Mouse (Mus musculus) cerebellum, adult 9-11 months (tissue): ENCODE results near the gene Apold1.

Experiments
- DNase-seq: peaks from one replicate; pipeline ENCODE4 v3.0.0; 2022

Gene Apold1

GRCm38 (mm10) chr6:134981231-134982062 is at the start of gene Apold1:
Apold1 (plus strand) TSS chr6:134981718.
- DNase-seq: no peak

- no peak for DNase-seq
Measured at GRCm38 (mm10) chr6:134932486-134933206, 48.9 kb upstream of the Apold1 start.

GRCm38 (mm10) chr6:134933207-134933558 is 48.3 kb upstream of the Apold1 start:
- no peak for DNase-seq

GRCm38 (mm10) chr6:134934305-134934704 is 47.2 kb upstream of the Apold1 start:
- DNase-seq: no peak

- no peak for DNase-seq
Measured at GRCm38 (mm10) chr6:134939781-134940180, 41.7 kb upstream of the Apold1 start.

GRCm38 (mm10) chr6:134943759-134944407 is 37.6 kb upstream of the Apold1 start:
- DNase-seq: no peak

- no peak for DNase-seq
Measured at GRCm38 (mm10) chr6:134946054-134946453, 35.5 kb upstream of the Apold1 start.

GRCm38 (mm10) chr6:134946858-134947257 is 34.7 kb upstream of the Apold1 start:
- no peak for DNase-seq

- DNase-seq: peak; percentile 67
Measured at GRCm38 (mm10) chr6:134947311-134948087, 34.0 kb upstream of the Apold1 start.

GRCm38 (mm10) chr6:134948522-134949061 is 32.9 kb upstream of the Apold1 start:
- DNase-seq: no peak

- no peak for DNase-seq
Measured at GRCm38 (mm10) chr6:134949241-134949640, 32.3 kb upstream of the Apold1 start.

- no peak for DNase-seq
Measured at GRCm38 (mm10) chr6:134951364-134951763, 30.2 kb upstream of the Apold1 start.

- DNase-seq: no peak
Measured at GRCm38 (mm10) chr6:134953976-134954375, 27.5 kb upstream of the Apold1 start.

- no peak for DNase-seq
Measured at GRCm38 (mm10) chr6:134956388-134956787, 25.1 kb upstream of the Apold1 start.

GRCm38 (mm10) chr6:134961286-134961685 is 20.2 kb upstream of the Apold1 start:
- no peak for DNase-seq

GRCm38 (mm10) chr6:134961858-134962517 is 19.5 kb upstream of the Apold1 start:
- no peak for DNase-seq

GRCm38 (mm10) chr6:134962518-134962893 is 19.0 kb upstream of the Apold1 start:
- DNase-seq: no peak

- DNase-seq: no peak
Measured at GRCm38 (mm10) chr6:134963910-134964309, 17.6 kb upstream of the Apold1 start.

- DNase-seq: no peak
Measured at GRCm38 (mm10) chr6:134966681-134967080, 14.8 kb upstream of the Apold1 start.

GRCm38 (mm10) chr6:134968326-134968725 is 13.2 kb upstream of the Apold1 start:
- DNase-seq: no peak

- no peak for DNase-seq
Measured at GRCm38 (mm10) chr6:134969498-134969897, 12.0 kb upstream of the Apold1 start.

- no peak for DNase-seq
Measured at GRCm38 (mm10) chr6:134972096-134972495, 9.4 kb upstream of the Apold1 start.
